Mouse (Mus musculus): ENCODE measurements around the gene Sh3bgrl2.

GRCm38 (mm10) chr9:83602176-83602770 is 54.1 kb downstream of the Sh3bgrl2 start:
- TF ChIP-seq CTCF (IDR thresholded peaks at IDR 0.05) = no peak
- no peak for TF ChIP-seq EP300 (IDR thresholded peaks at IDR 0.05)
